Mouse (Mus musculus): ENCODE data around the gene Gp9. TPM values are rescaled to one million over a fixed set of nuclear protein-coding genes. Genes with fewer than 3 reads are reported as not detected.
"Not testable (repeated sequence)": the region's sequence is repeated elsewhere in the genome, so short reads cannot be mapped to it uniquely, and the experiment has no call there.

The Gp9 gene
- total RNA-seq, 2 experiments from 2014 or later: 18.4 to 58.3 TPM

GRCm38 (mm10) chr6:87748078-87748477, 29.8 kb upstream of the Gp9 start:
- no peak for ATAC-seq (replicated peaks; ENCODE audit: low FRiP score, poor library complexity, severe bottlenecking)

- no peak for ATAC-seq (replicated peaks; ENCODE audit: low FRiP score, poor library complexity, severe bottlenecking)
Measured at GRCm38 (mm10) chr6:87748531-87748930, 29.3 kb upstream of the Gp9 start.

GRCm38 (mm10) chr6:87750184-87750910, 27.5 kb upstream of the Gp9 start:
- ATAC-seq (replicated peaks; ENCODE audit: low FRiP score, poor library complexity, severe bottlenecking): no peak

GRCm38 (mm10) chr6:87751574-87751973, 26.3 kb upstream of the Gp9 start:
- no peak for ATAC-seq (replicated peaks; ENCODE audit: low FRiP score, poor library complexity, severe bottlenecking)

GRCm38 (mm10) chr6:87755196-87755595, 22.7 kb upstream of the Gp9 start:
- ATAC-seq (replicated peaks; ENCODE audit: low FRiP score, poor library complexity, severe bottlenecking): no peak

DNA sequence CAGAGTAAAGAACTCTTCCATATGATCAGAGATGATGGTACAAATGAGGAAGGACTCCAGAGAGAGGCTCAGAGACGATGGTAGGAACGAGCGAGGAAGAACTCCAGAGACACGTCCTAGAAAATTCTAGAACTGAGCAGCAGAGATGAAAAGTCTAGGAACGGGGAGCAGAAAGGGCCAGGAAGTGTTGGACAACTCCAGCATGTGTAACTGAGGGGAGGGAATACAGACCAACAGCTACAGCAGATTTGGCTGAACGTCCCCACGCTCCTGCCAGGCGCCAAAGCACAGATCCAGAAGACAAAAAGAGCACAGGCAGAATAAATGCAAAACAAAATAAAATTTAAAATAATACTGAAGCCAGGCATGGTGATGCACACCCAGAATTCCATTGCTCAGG, 21.0 kb upstream of the Gp9 start:
- ATAC-seq (replicated peaks; ENCODE audit: low FRiP score, poor library complexity, severe bottlenecking): no peak

DNA sequence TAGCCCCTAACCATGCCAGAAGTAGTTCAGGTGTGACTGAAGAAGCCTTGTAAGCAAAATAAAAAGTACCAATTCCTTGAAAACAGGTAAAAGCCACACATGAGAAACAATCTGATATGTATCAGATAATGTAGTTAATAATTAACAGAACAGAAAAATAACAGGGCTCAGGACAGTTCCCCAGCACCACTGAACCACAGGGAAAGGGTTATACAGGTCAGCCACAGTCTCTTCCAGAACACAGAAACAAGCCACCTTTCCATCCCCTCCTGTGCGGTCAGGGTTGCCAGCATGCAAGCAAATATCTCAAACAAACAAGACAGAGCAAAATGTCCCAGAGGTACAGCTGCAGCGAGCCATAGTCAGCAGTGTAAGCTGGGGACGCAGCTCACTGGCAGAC, 18.5 kb upstream of the Gp9 start:
- no peak for ATAC-seq (replicated peaks; ENCODE audit: low FRiP score, poor library complexity, severe bottlenecking)

GRCm38 (mm10) chr6:87759850-87760249, 18.0 kb upstream of the Gp9 start:
- ATAC-seq (replicated peaks; ENCODE audit: low FRiP score, poor library complexity, severe bottlenecking): no peak

- no peak for ATAC-seq (replicated peaks; ENCODE audit: low FRiP score, poor library complexity, severe bottlenecking)
Measured at GRCm38 (mm10) chr6:87762161-87762560, 15.7 kb upstream of the Gp9 start.

GRCm38 (mm10) chr6:87763376-87764280, 14.2 kb upstream of the Gp9 start:
- ATAC-seq (replicated peaks; ENCODE audit: low FRiP score, poor library complexity, severe bottlenecking): peak; percentile 97

DNA sequence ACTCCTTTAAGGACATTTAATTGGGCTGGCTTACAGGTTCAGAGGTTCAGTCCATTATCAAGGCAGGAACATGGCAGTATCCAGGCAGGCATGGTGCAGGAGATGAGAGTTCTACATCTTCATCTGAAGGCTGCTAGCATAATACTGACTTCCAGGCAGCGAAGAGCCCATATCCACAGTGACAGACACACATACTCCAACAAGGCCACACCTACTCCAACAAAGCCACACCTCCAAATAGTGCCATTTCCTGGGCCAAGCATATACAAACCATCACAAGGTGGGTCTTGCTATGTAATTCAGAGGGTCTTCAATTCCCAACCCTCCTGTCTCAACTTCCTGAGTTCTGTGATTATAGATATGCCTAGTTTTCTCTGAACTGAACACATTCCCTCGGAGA, 13.6 kb upstream of the Gp9 start:
- not testable (repeated sequence) for ATAC-seq (replicated peaks; ENCODE audit: low FRiP score, poor library complexity, severe bottlenecking)

DNA sequence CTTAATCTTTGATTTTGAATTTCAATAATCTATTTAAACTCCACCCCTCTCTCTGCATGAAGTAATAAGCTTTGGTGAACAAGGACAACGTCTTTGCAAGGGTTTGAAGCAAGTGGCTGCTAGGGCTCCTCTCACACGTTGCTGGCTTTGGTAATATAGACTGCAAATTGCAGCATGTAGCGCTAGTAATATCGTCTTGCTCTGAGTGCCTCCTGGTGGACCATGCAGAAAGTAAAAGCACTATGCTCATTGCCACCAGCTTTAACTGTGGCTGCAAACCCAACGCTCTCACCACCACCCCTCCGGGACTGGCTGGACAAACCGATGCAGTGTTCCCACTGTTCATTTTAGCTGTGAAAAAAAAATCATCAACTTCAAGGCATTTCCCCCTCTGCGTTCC, 7.2 kb upstream of the Gp9 start:
- ATAC-seq (replicated peaks; ENCODE audit: low FRiP score, poor library complexity, severe bottlenecking): peak; percentile 89

- ATAC-seq (replicated peaks; ENCODE audit: low FRiP score, poor library complexity, severe bottlenecking): no peak
Measured at GRCm38 (mm10) chr6:87774466-87774865, 3.4 kb upstream of the Gp9 start.

GRCm38 (mm10) chr6:87774909-87775308, 3.0 kb upstream of the Gp9 start:
- no peak for ATAC-seq (replicated peaks; ENCODE audit: low FRiP score, poor library complexity, severe bottlenecking)

DNA sequence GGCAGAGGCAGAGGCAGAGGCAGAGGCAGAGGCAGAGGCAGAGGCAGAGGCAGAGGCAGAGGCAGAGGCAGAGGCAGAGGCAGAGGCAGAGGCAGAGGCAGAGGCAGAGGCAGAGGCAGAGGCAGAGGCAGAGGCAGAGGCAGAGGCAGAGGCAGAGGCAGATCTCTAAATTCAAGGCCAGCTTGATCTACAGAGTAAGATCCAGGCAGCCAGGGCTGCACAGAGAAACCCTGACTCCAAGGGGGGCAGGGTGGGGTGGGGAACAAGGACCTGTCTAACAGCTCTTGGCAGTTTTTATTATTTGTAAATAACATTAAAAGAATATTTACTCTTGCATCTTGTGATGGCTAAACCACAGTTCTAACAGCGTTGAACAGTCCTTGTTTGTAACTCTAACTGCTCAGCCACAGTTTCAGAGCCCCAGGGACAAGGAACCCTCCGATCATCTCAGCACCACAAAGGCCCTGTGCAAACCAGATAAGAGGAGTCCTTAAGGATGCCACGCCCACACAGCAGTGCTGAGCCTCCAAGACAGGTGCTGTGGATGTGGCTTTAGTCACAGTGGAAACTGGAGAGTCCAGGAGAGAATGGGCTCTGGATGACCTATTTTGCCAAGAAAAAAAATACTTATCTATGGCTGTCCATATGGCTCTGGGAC, 2.2 kb upstream of the Gp9 start:
- ATAC-seq (replicated peaks; ENCODE audit: low FRiP score, poor library complexity, severe bottlenecking): peak; percentile 93

- peak; percentile 36 for ATAC-seq (replicated peaks; ENCODE audit: low FRiP score, poor library complexity, severe bottlenecking)
Measured at GRCm38 (mm10) chr6:87776663-87777062, 1.2 kb upstream of the Gp9 start.

- 0 out of 2 replicates have a peak, but pooled peaks have one; percentile 11 for ATAC-seq (replicated peaks; ENCODE audit: low FRiP score, poor library complexity, severe bottlenecking)
Measured at GRCm38 (mm10) chr6:87778294-87779173, 662 bp downstream of the Gp9 start.

- ATAC-seq (replicated peaks; ENCODE audit: low FRiP score, poor library complexity, severe bottlenecking): no peak
Measured at GRCm38 (mm10) chr6:87779174-87780165, 1.6 kb downstream of the Gp9 start.
